Mouse (Mus musculus) spleen, postnatal 14 days (tissue): ENCODE data around the gene Pcp4l1.
"Not testable (repeated sequence)": the region's sequence is repeated elsewhere in the genome, so short reads cannot be mapped to it uniquely, and the experiment has no call there.

Experiments
- DNase-seq, 2 experiments: peaks; one replicate each; pipeline ENCODE4 v3.0.0; 2021 to 2022; ENCODE audit warnings: low spot score in 2 of 2

The Pcp4l1 gene

DNA sequence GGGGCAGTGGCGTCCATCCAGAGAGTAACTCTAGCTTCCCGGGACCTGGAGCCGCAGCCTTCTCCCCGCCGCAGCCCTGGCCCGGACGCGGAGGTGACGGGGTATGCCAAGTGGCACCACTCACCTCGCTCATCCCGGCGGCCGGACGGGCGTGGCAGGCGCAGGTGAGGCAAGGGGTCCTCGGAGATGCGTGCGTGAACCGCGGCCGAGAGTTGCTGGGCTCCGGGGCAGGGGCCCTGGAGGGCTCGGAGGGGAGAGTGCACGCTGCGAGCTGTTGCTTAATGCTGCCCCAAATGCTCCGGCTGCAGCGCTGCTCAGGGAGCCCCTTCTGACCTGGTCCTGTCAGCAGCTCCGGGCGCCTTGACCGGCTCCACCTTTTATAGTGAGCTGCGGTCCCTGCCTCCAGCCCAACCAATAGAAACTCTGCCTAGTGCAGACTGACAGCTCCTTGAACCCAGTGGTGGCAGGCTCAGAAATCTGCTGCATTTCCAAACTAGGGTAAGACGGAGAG is at the start of gene Pcp4l1:
Gene Pcp4l1 (minus strand): TSS at position 382 of the 511 bp plus-strand sequence.
- DNase-seq = no peak

DNA sequence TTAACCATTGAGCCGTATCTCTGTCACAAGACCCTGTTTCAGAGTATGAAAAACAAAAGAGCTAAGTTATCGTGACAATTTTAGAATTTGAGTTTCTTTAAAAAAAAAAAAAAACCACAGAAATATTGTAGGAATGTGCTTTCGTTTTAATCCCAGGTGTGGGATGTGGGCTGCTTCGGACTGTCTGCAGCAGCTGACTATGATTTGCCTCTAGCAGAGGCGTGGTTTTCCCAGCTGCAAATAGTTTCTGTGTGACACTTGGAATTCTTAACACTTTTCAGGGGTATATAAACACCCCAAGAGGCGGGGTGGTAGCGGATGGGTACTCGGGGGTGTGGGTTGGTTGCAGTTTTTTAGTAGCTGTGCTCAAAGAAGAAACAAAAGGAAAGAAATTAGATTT is 49.3 kb upstream of the Pcp4l1 start:
- no peak for DNase-seq

- not testable (repeated sequence) for DNase-seq
Measured at GRCm38 (mm10) chr1:171241952-171242351, 45.9 kb upstream of the Pcp4l1 start.

GRCm38 (mm10) chr1:171240911-171241310 is 44.8 kb upstream of the Pcp4l1 start:
- no peak for DNase-seq

- no peak for DNase-seq
Measured at GRCm38 (mm10) chr1:171239992-171240744, 44.1 kb upstream of the Pcp4l1 start.

GRCm38 (mm10) chr1:171238463-171238862 is 42.4 kb upstream of the Pcp4l1 start:
- DNase-seq = peak in 1 of 2 experiments; percentile 55

DNA sequence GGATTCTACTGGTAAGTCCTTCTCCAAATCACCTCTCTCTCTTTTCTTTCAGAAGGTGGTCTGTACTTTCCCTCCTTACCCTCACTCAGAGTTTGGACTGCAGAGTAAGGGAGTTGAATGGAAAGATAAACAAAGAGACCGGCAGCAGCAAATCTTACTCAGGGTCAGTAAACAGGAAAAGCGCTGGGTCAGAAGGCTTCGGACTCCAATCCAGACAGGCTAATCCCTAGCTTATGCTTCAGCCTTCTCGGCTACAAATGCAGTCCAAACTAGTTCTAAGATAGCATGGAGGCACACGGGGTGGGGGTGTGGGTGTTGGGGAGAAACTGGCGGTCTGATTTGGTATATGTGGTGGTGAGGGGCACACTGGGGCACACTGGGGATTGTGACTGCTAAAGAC is 41.4 kb upstream of the Pcp4l1 start:
- no peak for DNase-seq

DNA sequence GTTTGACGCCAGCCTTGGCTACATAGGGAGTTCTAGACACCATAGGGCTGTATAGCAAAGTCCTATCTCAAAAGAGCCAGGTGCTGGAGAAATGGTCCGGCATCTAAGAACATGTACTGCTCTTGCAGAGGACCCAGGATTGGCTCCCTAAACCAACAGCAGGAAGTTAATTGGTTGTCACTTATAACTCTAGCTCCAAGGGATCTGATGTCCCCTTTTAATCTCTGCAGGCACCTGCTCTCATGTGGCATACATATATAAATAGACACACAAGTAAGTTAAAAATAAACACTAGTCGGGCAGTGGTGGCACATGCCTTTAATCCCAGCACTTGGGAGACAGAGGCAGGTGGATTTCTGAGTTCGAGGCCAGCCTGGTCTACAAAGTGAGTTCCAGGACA is 39.7 kb upstream of the Pcp4l1 start:
- no peak for DNase-seq

- no peak for DNase-seq
Measured at GRCm38 (mm10) chr1:171234538-171234937, 38.5 kb upstream of the Pcp4l1 start.

GRCm38 (mm10) chr1:171234126-171234525 is 38.1 kb upstream of the Pcp4l1 start, which contains the start of gene Fcer1g:
Gene Fcer1g (minus strand): TSS chr1:171234365.
- no peak for DNase-seq

DNA sequence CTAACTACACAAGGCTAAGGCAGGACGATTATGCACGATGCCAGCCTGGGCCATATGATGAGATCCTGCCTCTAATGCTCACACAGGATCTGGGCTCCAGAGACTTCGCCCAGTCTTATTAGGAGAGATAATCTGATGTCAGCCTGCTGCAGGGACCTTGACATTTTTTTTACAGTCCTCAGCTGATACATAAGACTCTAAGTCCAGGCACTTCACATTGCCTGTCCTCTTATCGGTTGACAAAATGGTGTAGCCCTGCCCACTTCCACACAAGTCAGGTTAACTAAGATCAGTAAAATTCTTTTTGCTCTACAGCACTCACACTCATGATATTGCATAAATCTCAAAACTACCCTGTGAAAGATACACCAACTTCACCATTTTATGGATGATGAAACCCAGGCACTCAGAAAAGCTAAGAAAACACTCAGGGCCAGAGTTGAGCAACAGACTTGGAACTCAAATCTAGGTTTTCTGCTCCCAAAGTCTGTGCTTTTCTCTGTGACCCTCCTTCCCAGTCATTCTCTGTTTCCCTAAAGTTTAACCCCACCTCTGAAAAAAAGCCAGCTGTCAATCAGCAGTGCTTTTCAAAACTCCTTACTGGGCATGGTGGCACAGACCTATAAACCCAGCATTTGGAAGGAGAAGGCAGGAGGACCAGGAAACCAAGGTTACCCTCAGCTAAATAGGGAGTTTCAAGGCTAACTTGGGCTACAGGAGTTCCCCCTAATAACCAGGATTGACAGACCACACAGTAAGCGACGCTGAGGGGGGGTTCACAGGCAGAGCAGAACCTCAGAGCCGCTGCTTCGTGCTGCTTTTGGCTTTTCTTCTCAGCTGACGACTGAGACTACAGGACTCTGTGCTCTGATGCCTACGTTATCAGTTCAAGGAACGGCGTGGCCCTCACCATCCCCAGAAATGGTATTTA is 37.0 kb upstream of the Pcp4l1 start:
- no peak for DNase-seq

DNA sequence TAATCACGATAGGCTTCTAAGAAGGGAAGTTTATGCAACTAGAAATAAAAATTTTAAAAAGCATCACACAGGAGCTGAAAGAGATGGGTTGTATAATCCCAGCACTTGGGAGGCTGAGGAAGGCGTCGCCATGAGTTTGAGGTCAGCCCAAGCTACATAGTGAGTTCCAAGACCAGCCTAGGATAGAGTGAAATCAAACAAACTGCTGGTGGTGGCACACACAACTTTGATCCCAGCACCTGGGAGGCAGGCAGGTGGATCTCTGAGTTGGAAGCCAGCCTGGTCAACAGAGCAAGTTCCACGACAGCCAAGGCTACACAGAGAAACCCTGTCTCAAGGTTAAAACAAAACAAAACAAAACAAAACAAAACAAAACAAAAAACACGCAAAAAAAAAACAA is 36.3 kb upstream of the Pcp4l1 start:
- no peak for DNase-seq

DNA sequence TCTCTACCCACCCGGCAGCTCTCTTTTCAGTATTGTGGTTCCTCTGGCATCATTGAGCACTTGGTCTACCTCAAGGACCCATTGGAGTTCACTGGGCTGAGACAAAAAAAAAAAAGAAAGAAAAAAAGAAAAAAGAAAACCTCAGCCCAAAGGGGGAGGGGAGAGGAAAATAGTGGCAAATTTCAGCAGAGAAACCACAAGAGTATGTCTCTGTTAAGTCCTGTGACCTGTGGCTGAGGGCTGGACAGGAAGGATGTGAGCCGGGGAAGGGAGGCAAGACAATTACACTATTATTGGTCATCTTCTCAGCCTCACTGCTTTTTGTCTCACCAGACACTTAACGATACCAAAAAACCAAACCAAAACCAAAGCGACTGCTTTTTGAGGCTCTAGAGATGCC is 35.8 kb upstream of the Pcp4l1 start:
- DNase-seq = no peak

- DNase-seq = no peak
Measured at GRCm38 (mm10) chr1:171230215-171230614, 34.1 kb upstream of the Pcp4l1 start.

DNA sequence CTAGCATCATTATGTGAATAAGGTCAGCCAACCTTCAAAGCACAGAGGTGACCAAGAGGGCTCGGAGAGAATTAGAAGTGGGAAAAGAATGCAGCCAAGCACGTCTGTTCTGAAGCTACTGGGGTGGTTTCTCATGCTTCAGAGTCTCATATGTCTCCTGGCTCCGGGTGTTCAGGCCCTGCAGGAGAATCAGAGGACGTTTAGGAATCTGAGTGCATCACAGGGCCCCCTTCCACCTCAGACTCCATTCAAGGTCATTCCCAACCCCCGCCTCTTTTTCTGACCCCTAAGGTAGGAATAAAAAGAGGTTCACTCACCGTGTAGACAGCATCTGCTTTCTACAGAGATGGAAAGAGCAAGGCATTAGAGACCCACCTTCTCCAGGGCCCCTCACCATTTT is 33.7 kb upstream of the Pcp4l1 start:
- DNase-seq = no peak

DNA sequence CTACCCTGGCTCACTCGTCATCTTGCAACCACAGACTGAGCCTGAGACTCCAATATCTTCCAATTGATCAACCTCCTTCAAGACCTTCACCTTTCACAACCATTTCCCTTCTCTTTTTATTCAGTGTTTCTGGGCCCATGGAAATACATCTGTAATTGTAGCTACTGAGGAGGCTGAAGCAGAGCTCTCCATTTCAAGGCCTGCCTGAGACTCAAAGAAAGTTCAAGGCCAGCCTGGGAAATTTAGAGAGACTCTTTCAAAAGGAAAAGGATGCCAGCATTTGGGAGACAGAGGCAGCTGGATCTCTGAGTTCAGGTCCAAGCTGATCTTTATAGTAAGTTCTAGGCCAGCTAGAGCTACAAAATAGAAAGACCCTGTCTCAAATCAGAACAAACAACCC is 31.8 kb upstream of the Pcp4l1 start:
- no peak for DNase-seq

DNA sequence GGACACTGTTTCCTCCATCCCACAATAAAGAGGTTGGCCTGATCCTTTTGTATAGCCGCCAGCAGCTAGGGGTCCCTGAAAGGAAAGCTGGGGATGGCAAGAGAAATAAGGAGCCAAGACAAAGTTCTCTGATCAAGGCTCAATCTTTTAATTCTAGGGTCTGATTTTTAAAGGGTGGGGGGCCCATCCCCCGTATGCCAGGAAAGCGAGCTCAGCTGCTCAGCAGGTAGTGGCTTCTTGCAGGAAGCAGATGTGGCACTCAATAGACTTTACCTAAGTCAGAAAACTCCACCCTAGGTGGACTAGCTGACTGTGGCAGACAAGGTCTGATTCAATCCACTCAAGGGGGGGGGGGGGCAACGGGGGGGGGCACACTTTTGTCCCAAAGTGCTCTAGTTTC is 30.7 kb upstream of the Pcp4l1 start:
- no peak for DNase-seq

DNA sequence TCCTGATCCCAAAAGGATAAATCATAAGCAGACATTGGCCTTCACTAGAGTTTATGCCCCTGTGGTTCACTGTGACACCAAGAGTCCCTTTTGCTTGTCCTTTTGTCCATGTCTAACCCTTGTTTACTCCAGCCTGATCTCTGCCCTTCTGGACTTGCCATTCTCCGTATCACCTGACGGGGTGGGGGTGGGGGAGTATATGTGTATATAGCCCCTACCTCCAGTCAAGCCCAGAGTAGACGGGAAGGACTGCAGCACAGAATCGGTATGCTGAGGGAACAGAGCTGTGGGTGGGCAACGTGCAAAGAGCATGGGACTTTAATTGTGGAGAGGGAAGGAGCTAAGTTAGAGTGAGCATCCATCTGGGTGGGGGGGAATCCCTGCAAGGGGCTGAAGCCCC is 28.8 kb upstream of the Pcp4l1 start, which contains the start of gene Apoa2:
Gene Apoa2 (plus strand): TSS at position 198 of the 400 bp plus-strand sequence.
- DNase-seq = no peak

DNA sequence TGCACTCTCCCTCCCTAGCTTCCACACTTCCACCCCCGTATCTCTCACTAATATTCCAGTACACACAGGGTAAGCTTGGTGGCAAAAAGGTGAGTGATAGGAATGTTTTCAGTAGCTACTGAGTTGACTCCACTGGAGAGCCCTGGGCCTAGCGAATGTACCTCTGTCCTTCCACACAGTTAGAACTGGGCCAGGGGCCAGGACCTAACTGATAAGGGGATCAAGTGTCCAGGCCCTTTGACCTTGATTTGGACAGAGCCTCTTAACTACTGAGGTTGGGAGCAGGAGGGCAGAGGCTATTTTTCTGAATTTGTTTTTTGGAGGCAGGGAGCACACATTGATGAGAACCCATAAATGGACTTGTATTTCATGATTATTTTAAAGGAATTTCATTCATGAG is 27.7 kb upstream of the Pcp4l1 start:
- DNase-seq = no peak

GRCm38 (mm10) chr1:171223168-171223567 is 27.1 kb upstream of the Pcp4l1 start:
- DNase-seq = no peak

DNA sequence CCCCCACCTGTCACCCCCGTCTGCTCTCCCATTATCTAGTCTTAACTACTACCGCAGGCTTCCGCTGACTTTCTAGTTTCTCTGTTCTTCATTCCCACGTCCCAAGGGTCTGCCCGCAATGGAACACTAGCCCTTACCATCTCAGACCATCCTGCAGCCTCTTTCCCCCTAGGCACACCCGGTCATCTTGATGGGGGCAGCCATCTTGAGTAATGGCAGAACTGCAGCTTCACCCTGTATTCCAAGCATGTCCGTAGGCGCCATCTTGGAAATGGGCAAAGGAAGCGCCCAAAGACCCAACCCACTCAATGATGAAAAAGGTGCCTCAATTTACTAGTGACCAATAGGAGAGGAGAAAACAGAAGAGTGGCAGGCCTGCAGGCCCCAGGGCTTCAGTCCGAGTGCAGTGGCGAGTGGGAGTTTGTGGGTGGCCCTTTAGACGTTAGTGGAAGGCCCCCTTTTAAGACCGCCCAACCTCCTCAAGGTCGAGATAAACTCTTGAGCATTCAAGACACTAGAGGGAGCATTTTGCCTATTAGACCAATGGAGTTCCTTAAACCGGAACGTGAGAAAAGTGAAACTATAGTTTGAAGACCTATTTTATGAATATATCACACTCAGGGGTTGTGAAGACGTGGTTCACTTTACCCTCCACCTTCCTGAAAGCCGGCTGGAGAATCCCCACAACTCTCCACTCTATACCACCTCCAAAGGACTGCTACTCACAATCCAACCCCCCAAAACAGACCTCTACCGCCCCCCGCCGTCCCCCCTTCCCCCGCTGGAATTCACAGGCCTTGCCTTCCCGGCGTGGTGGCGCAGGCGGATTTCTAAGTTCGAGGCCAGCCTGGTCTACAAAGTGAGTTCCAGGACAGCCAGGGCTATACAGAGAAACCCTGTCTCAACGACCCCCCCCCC is 26.4 kb upstream of the Pcp4l1 start, which contains the start of gene Tomm40l:
Gene Tomm40l (minus strand): TSS at position 277 of the 918 bp plus-strand sequence.
- DNase-seq = peak; percentile 69 to 78
